Mouse (Mus musculus): ENCODE results near the gene Mul1. TPM values are rescaled to one million over a fixed set of nuclear protein-coding genes. Genes with fewer than 3 reads are reported as not detected.
A peak's percentile ranks its signal among the peaks of the same experiment; 100 is the strongest.
"Not testable (repeated sequence)": the region's sequence is repeated elsewhere in the genome, so short reads cannot be mapped to it uniquely, and the experiment has no call there.

Gene Mul1
- polyA plus RNA-seq, 1 experiment from 2014 or later, result 21.5 TPM

GRCm38 (mm10) chr4:138415991-138416390 is 18.5 kb upstream of the Mul1 start:
- no peaks in the 10 kb centered on the region for H3K36me3 ChIP-seq
- H3K4me3 ChIP-seq, result no peak overlapping the region
- no peak overlapping the region for H3K27ac ChIP-seq (ENCODE audit: poor library complexity, severe bottlenecking)
- ATAC-seq (ENCODE audit: insufficient number of reproducible peaks, low FRiP score), result no peak
- no peaks in the 10 kb centered on the region; the same call in 1 of the 2 replicates for H3K9me3 ChIP-seq (replicated peaks)
- WGBS, result 74% methylated on average over 3 of the region's 3 CpGs
- peaks cover 7% of the 10 kb centered on the region for H3K4me1 ChIP-seq (replicated peaks)
- H3K27me3 ChIP-seq (replicated peaks), result peaks cover 50% of the 10 kb centered on the region
- no peak overlapping the region for H3K4me2 ChIP-seq
- H3K9ac ChIP-seq, result no peak overlapping the region

GRCm38 (mm10) chr4:138416414-138416813 is 18.1 kb upstream of the Mul1 start:
- no peaks in the 10 kb centered on the region; the same call in 1 of the 2 replicates for H3K9me3 ChIP-seq (replicated peaks)
- H3K4me3 ChIP-seq, result no peak overlapping the region
- H3K4me2 ChIP-seq, result no peak overlapping the region
- H3K27me3 ChIP-seq (replicated peaks), result peaks cover 52% of the 10 kb centered on the region
- ATAC-seq (ENCODE audit: insufficient number of reproducible peaks, low FRiP score), result no peak
- H3K36me3 ChIP-seq, result no peaks in the 10 kb centered on the region
- no peak overlapping the region for H3K27ac ChIP-seq (ENCODE audit: poor library complexity, severe bottlenecking)
- peaks cover 7% of the 10 kb centered on the region for H3K4me1 ChIP-seq (replicated peaks)
- 69% methylated on average over 5 of the region's 5 CpGs for WGBS
- no peak overlapping the region for H3K9ac ChIP-seq

- WGBS, result 79% methylated on average over 4 of the region's 4 CpGs
- Histone ChIP-seq H3K4me1 (replicated peaks) (peaks cover 7% of the 10 kb centered on the region), H3K27me3 (replicated peaks) (peaks cover 46% of the 10 kb centered on the region)
Observed at GRCm38 (mm10) chr4:138417882-138418281, 16.6 kb upstream of the Mul1 start.

GRCm38 (mm10) chr4:138418340-138418957 is 16.0 kb upstream of the Mul1 start:
- ATAC-seq (ENCODE audit: insufficient number of reproducible peaks, low FRiP score), result no peak

More at GRCm38 (mm10) chr4:138417882-138418281, 16.6 kb upstream of the Mul1 start:
- Histone ChIP-seq H3K4me2 (no peak overlapping the region), H3K9ac (no peak overlapping the region), H3K9me3 (replicated peaks) (peaks cover 5% of the 10 kb centered on the region; the same call in 1 of the 2 replicates), H3K4me3 (no peak overlapping the region), H3K27ac (ENCODE audit: poor library complexity, severe bottlenecking) (no peak overlapping the region), H3K36me3 (no peaks in the 10 kb centered on the region)
- ATAC-seq (ENCODE audit: insufficient number of reproducible peaks, low FRiP score), result no peak

GRCm38 (mm10) chr4:138425028-138425427 is 9.4 kb upstream of the Mul1 start:
- Histone ChIP-seq H3K4me1 (replicated peaks) (no peaks in the 10 kb centered on the region), H3K4me3 (no peak overlapping the region), H3K27ac (ENCODE audit: poor library complexity, severe bottlenecking) (no peak overlapping the region), H3K9me3 (replicated peaks) (0 out of 2 replicates have a peak, but pooled peaks cover 10% of the 10 kb centered on the region), H3K27me3 (replicated peaks) (peaks cover 37% of the 10 kb centered on the region), H3K4me2 (no peak overlapping the region), H3K9ac (no peak overlapping the region), H3K36me3 (no peaks in the 10 kb centered on the region)
- ATAC-seq (ENCODE audit: insufficient number of reproducible peaks, low FRiP score), result no peak
- 73% methylated on average over 6 of the region's 6 CpGs for WGBS

More at GRCm38 (mm10) chr4:138418340-138418957, 16.0 kb upstream of the Mul1 start:
- H3K27me3 ChIP-seq (replicated peaks), result peaks cover 43% of the 10 kb centered on the region
- no peak overlapping the region for H3K4me2 ChIP-seq
- peaks cover 7% of the 10 kb centered on the region for H3K4me1 ChIP-seq (replicated peaks)
- H3K4me3 ChIP-seq, result no peak overlapping the region
- H3K9me3 ChIP-seq (replicated peaks), result peaks cover 10% of the 10 kb centered on the region; the same call in 1 of the 2 replicates
- no peak overlapping the region for H3K27ac ChIP-seq (ENCODE audit: poor library complexity, severe bottlenecking)
- no peaks in the 10 kb centered on the region for H3K36me3 ChIP-seq
- WGBS, result 56% methylated on average over 11 of the region's 11 CpGs
- H3K9ac ChIP-seq, result no peak overlapping the region

- H3K4me2 ChIP-seq, result not testable (repeated sequence)
- WGBS, result 85% methylated on average over 14 of the region's 14 CpGs
Observed at GRCm38 (mm10) chr4:138425604-138426003, 8.9 kb upstream of the Mul1 start.

GRCm38 (mm10) chr4:138426778-138427705 is 7.4 kb upstream of the Mul1 start:
- Histone ChIP-seq H3K4me2 (0 out of 2 replicates have a peak overlapping the region, but pooled peaks have one; percentile 20), H3K9me3 (replicated peaks) (0 out of 2 replicates have a peak, but pooled peaks cover 10% of the 10 kb centered on the region), H3K27ac (ENCODE audit: poor library complexity, severe bottlenecking) (no peak overlapping the region), H3K4me3 (no peak overlapping the region), H3K9ac (no peak overlapping the region), H3K4me1 (replicated peaks) (no peaks in the 10 kb centered on the region), H3K36me3 (no peaks in the 10 kb centered on the region), H3K27me3 (replicated peaks) (peaks cover 20% of the 10 kb centered on the region)
- 37% methylated on average over 22 of the region's 22 CpGs for WGBS
- ATAC-seq (ENCODE audit: insufficient number of reproducible peaks, low FRiP score), result no peak

More at GRCm38 (mm10) chr4:138425604-138426003, 8.9 kb upstream of the Mul1 start:
- H3K9me3 ChIP-seq (replicated peaks); H3K9ac ChIP-seq; H3K4me1 ChIP-seq (replicated peaks); H3K36me3 ChIP-seq; ATAC-seq (ENCODE audit: insufficient number of reproducible peaks, low FRiP score); H3K27ac ChIP-seq (ENCODE audit: poor library complexity, severe bottlenecking); H3K4me3 ChIP-seq: not testable (repeated sequence)
- H3K27me3 ChIP-seq (replicated peaks), result peaks cover 31% of the 10 kb centered on the region

- H3K4me3 ChIP-seq, result no peak overlapping the region
- no peak overlapping the region for H3K9ac ChIP-seq
- 40% methylated on average over 3 of the region's 3 CpGs for WGBS
- no peaks in the 10 kb centered on the region for H3K4me1 ChIP-seq (replicated peaks)
- H3K36me3 ChIP-seq, result no peaks in the 10 kb centered on the region
- peaks cover 21% of the 10 kb centered on the region for H3K27me3 ChIP-seq (replicated peaks)
- no peak overlapping the region for H3K27ac ChIP-seq (ENCODE audit: poor library complexity, severe bottlenecking)
- H3K4me2 ChIP-seq, result no peak overlapping the region
- no peaks in the 10 kb centered on the region for H3K9me3 ChIP-seq (replicated peaks)
- ATAC-seq (ENCODE audit: insufficient number of reproducible peaks, low FRiP score), result no peak
Observed at GRCm38 (mm10) chr4:138429778-138430177, 4.7 kb upstream of the Mul1 start.

- no peak overlapping the region for H3K27ac ChIP-seq (ENCODE audit: poor library complexity, severe bottlenecking)
- peaks cover 11% of the 10 kb centered on the region for H3K4me1 ChIP-seq (replicated peaks)
- H3K36me3 ChIP-seq, result peaks cover 6% of the 10 kb centered on the region
- no peak for ATAC-seq (ENCODE audit: insufficient number of reproducible peaks, low FRiP score)
- no peak overlapping the region for H3K4me2 ChIP-seq
- no peak overlapping the region for H3K4me3 ChIP-seq
- WGBS, result 44% methylated on average over 8 of the region's 8 CpGs
- H3K9me3 ChIP-seq (replicated peaks), result no peaks in the 10 kb centered on the region
- no peak overlapping the region for H3K9ac ChIP-seq
- peaks cover 21% of the 10 kb centered on the region for H3K27me3 ChIP-seq (replicated peaks)
Observed at GRCm38 (mm10) chr4:138431340-138431739, 3.1 kb upstream of the Mul1 start.

- Histone ChIP-seq H3K36me3 (peaks cover 68% of the 10 kb centered on the region), H3K4me1 (replicated peaks) (peaks cover 11% of the 10 kb centered on the region), H3K27me3 (replicated peaks) (no peaks in the 10 kb centered on the region; the same call in 1 of the 2 replicates), H3K4me3 (no peak overlapping the region), H3K9me3 (replicated peaks) (no peaks in the 10 kb centered on the region), H3K9ac (no peak overlapping the region), H3K4me2 (no peak overlapping the region), H3K27ac (ENCODE audit: poor library complexity, severe bottlenecking) (no peak overlapping the region)
- 65% methylated on average over 3 of the region's 3 CpGs for WGBS
- no peak for ATAC-seq (ENCODE audit: insufficient number of reproducible peaks, low FRiP score)
Observed at GRCm38 (mm10) chr4:138440062-138440461, 5.6 kb downstream of the Mul1 start.

- peaks cover 44% of the 10 kb centered on the region for H3K27me3 ChIP-seq (replicated peaks)
- no peak for ATAC-seq (ENCODE audit: insufficient number of reproducible peaks, low FRiP score)
- H3K36me3 ChIP-seq, result peaks cover 26% of the 10 kb centered on the region
- H3K4me2 ChIP-seq, result no peak overlapping the region
- no peak overlapping the region for H3K9ac ChIP-seq
- no peaks in the 10 kb centered on the region for H3K9me3 ChIP-seq (replicated peaks)
- H3K4me1 ChIP-seq (replicated peaks), result no peaks in the 10 kb centered on the region
- WGBS, result 27% methylated on average over 5 of the region's 5 CpGs
- H3K4me3 ChIP-seq, result no peak overlapping the region
- H3K27ac ChIP-seq (ENCODE audit: poor library complexity, severe bottlenecking), result no peak overlapping the region
Observed at GRCm38 (mm10) chr4:138444941-138445340, 10.5 kb downstream of the Mul1 start.

Data from heart, embryonic 12.5 days (tissue).